8 mouse cellular contexts compared by ENCODE assay signal in the genomic region with DNA sequence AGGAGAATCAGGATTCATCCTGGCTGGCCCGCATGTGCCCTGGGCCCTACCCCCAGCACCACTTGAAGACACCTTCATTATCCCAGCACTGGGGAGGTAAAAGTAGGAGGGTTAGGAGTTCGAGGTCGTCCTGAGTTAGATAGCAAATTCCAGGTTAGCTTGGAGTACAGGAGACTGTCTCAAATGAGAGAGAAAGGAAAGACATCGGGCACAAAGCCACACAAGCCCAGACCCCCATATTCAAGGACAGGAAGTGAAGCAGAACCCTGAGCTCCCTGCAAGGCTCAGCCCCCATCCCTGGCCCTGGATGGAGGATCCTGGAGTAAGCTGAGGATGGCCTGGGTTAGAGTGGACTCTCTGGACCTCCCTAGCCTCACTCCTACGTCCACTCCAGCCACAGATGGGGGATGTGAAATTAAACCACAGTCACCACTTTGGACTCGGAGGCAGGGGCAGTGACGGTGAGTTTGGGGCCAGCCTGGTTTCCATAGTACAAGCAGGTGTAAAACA. TPM values are rescaled to one million over a fixed set of nuclear protein-coding genes. Genes with fewer than 3 reads are reported as not detected.
DNase-seq lines count a peak whose midpoint lies in the region; ATAC-seq and TF ChIP-seq lines count a peak whose summit lies in the region.

No protein-coding gene starts in this region.

- H3K36me3 ChIP-seq in heart, adult 2 months (ENCODE audit: control insufficient read depth, insufficient read depth, low read length) = no peaks in the 10 kb centered on the region
- no peaks in the 10 kb centered on the region for H3K36me3 ChIP-seq in ES-Bruce4 (ENCODE audit: control insufficient read depth, insufficient read depth, low read length, poor library complexity, severe bottlenecking)
- no peaks in the 10 kb centered on the region for H3K36me3 ChIP-seq in heart, embryonic 16.5 days (ENCODE audit: control insufficient read depth, insufficient read depth)
- H3K36me3 ChIP-seq in liver, embryonic 16.5 days (ENCODE audit: control insufficient read depth, insufficient read depth) = no peaks in the 10 kb centered on the region

- H3K4me1 ChIP-seq in heart, adult 2 months (ENCODE audit: control insufficient read depth, insufficient read depth, low read length) = peaks cover 11% of the 10 kb centered on the region
- H3K4me1 ChIP-seq in ES-Bruce4 (ENCODE audit: control insufficient read depth, insufficient read depth, low read length) = peaks cover 3% of the 10 kb centered on the region
- peaks cover 53% of the 10 kb centered on the region for H3K4me1 ChIP-seq in heart, embryonic 16.5 days (ENCODE audit: control insufficient read depth, insufficient read depth, low read length)
- H3K4me1 ChIP-seq in liver, embryonic 16.5 days (ENCODE audit: control insufficient read depth, low read depth, low read length) = peaks cover 50% of the 10 kb centered on the region

- H3K79me2 ChIP-seq in heart, adult 2 months (replicated peaks; ENCODE audit: control insufficient read depth, insufficient read depth, low read length) = no peaks in the 10 kb centered on the region

- TF ChIP-seq EP300 in heart, adult 2 months (IDR thresholded peaks at IDR 0.05; ENCODE audit: insufficient read depth, low read depth, low read length) = no peak
- TF ChIP-seq EP300 in ES-Bruce4 (IDR thresholded peaks at IDR 0.05; ENCODE audit: insufficient read depth, low read depth, low read length) = no peak

- ATAC-seq in heart, embryonic 16.5 days (replicated peaks; ENCODE audit: extremely low read depth, insufficient read depth, low FRiP score) = no peak
- ATAC-seq in liver, embryonic 16.5 days (ENCODE audit: low read depth) = no peak

- H3K27ac ChIP-seq in heart, adult 2 months = peak overlapping the region; percentile 55
- no peak overlapping the region for H3K27ac ChIP-seq in ES-Bruce4 (ENCODE audit: insufficient read depth, low read length)
- H3K27ac ChIP-seq in heart, embryonic 16.5 days (ENCODE audit: low read length) = peak overlapping the region; percentile 43
- H3K27ac ChIP-seq in liver, embryonic 16.5 days (ENCODE audit: low read length) = peak overlapping the region; percentile 10; the same call in 1 of the 2 replicates

- H3K9me3 ChIP-seq in ES-Bruce4 (replicated peaks; ENCODE audit: control insufficient read depth, insufficient read depth, low read length, poor library complexity, severe bottlenecking) = no peaks in the 10 kb centered on the region
- H3K9me3 ChIP-seq in heart, embryonic 16.5 days (replicated peaks; ENCODE audit: control insufficient read depth, low read length) = no peaks in the 10 kb centered on the region
- no peaks in the 10 kb centered on the region for H3K9me3 ChIP-seq in liver, embryonic 16.5 days (replicated peaks; ENCODE audit: control insufficient read depth, low read length)

- TF ChIP-seq CTCF in heart, adult 2 months (IDR thresholded peaks at IDR 0.05) = no peak
- TF ChIP-seq CTCF in ES-Bruce4 (IDR thresholded peaks at IDR 0.05; ENCODE audit: low read depth, low read length) = no peak

- no peak for TF ChIP-seq POLR2A in heart, adult 2 months (IDR thresholded peaks at IDR 0.05; ENCODE audit: insufficient read depth, low read depth, low read length)
- no peak for TF ChIP-seq POLR2A in ES-Bruce4 (IDR thresholded peaks at IDR 0.05; ENCODE audit: insufficient read depth, low read length)

- H3K27me3 ChIP-seq in heart, adult 2 months (ENCODE audit: control insufficient read depth, insufficient read depth, low read length) = no peaks in the 10 kb centered on the region
- H3K27me3 ChIP-seq in ES-Bruce4 (ENCODE audit: control insufficient read depth, insufficient read depth, low read length, poor library complexity, severe bottlenecking) = no peaks in the 10 kb centered on the region
- H3K27me3 ChIP-seq in heart, embryonic 16.5 days (ENCODE audit: control insufficient read depth, insufficient read depth, low read length) = no peaks in the 10 kb centered on the region
- peaks cover 11% of the 10 kb centered on the region for H3K27me3 ChIP-seq in liver, embryonic 16.5 days (ENCODE audit: control insufficient read depth, insufficient read depth, low read depth, low read length)

- intact Hi-C loops in heart, adult 2 months (cut with DNase I) = no loop called here
- intact Hi-C loops in heart, postnatal 36 days (cut with DNase I) = loop anchor here (5.0 kb wide), 3 partner anchors 39 to 99 kb away; a partner anchor contains a TSS

- DNase-seq in heart, adult 2 months = no peak
- no peak for DNase-seq in heart, postnatal 36 days
- DNase-seq in right cerebral cortex, postnatal 4 days = no peak
- no peak for DNase-seq in thymus, postnatal 4 days
- no peak for DNase-seq in layer of hippocampus, postnatal 36 days

- peak overlapping the region; percentile 42 for H3K4me3 ChIP-seq in heart, adult 2 months
- peak overlapping the region; percentile 47 for H3K4me3 ChIP-seq in ES-Bruce4 (ENCODE audit: low read depth, low read length)
- H3K4me3 ChIP-seq in heart, embryonic 16.5 days (ENCODE audit: low read length) = peak overlapping the region; percentile 46
- peak overlapping the region; percentile 48 for H3K4me3 ChIP-seq in liver, embryonic 16.5 days (ENCODE audit: low read depth, low read length)

- 43% methylated on average over 7 of the region's 7 CpGs for WGBS in heart, adult 2 months
- 34% methylated on average over 7 of the region's 7 CpGs for WGBS in heart, embryonic 16.5 days
- WGBS in liver, embryonic 16.5 days (ENCODE audit: insufficient replicate concordance) = 30% methylated on average over 7 of the region's 7 CpGs

- peak overlapping the region; percentile 7 for H3K9ac ChIP-seq in heart, adult 2 months (ENCODE audit: low read depth, low read length)
- no peak overlapping the region for H3K9ac ChIP-seq in ES-Bruce4 (ENCODE audit: low read depth, poor library complexity, severe bottlenecking)
- H3K9ac ChIP-seq in heart, embryonic 16.5 days (ENCODE audit: low read length) = peak overlapping the region; percentile 63
- H3K9ac ChIP-seq in liver, embryonic 16.5 days (ENCODE audit: low read depth, low read length) = peak overlapping the region; percentile 43

- peak overlapping the region; percentile 71 for H3K4me2 ChIP-seq in heart, embryonic 16.5 days (ENCODE audit: low read depth, low read length)
- H3K4me2 ChIP-seq in liver, embryonic 16.5 days (ENCODE audit: low read depth, low read length) = peak overlapping the region; percentile 72

RNA-seq across cellular contexts. Expression of a gene that starts 0.6 kb away (rescaled TPM):
- 1 to 10 TPM; 5.1 to 7.7 TPM for total RNA-seq in heart, adult 2 months (2021)
- 19.0 and 20.1 TPM in 2 replicates for polyA plus RNA-seq in heart, adult 2 months (2012; rRNA removed)
- total RNA-seq in heart, postnatal 36 days (2021) = 1 to 10 TPM; 7.5 to 8.5 TPM
- polyA plus RNA-seq in ES-Bruce4 (2011; ENCODE audit: insufficient read depth, insufficient read length, low read depth, missing spikeins) = 15.0 and 18.5 TPM in 2 replicates
- polyA plus RNA-seq in heart, embryonic 16.5 days (2015; fragmentation: Nextera tagmentation; extraction: Ambion mirVana) = 29.6 and 31.0 TPM in 2 replicates
- polyA plus RNA-seq in liver, embryonic 16.5 days (2015; fragmentation: Nextera tagmentation; extraction: Ambion mirVana) = 3.5 and 4.5 TPM in 2 replicates
- 1 to 10 TPM; 1.3 to 3.0 TPM for total RNA-seq in layer of hippocampus, postnatal 36 days (2021)

RNA-seq across cellular contexts. Expression of a gene that starts 4.6 kb away (rescaled TPM):
- total RNA-seq in heart, adult 2 months (2021) = 1 to 10 TPM; 2.5 to 3.7 TPM
- polyA plus RNA-seq in heart, adult 2 months (2012; rRNA removed) = 1.9 and 2.5 TPM in 2 replicates
- total RNA-seq in heart, postnatal 36 days (2021) = 1 to 10 TPM; 2.6 to 2.7 TPM
- 3.2 and 3.9 TPM in 2 replicates for polyA plus RNA-seq in ES-Bruce4 (2011; ENCODE audit: insufficient read depth, insufficient read length, low read depth, missing spikeins)
- 1.2 TPM in 2 replicates for polyA plus RNA-seq in heart, embryonic 16.5 days (2015; fragmentation: Nextera tagmentation; extraction: Ambion mirVana)
- polyA plus RNA-seq in liver, embryonic 16.5 days (2015; fragmentation: Nextera tagmentation; extraction: Ambion mirVana) = 0.35 and 0.36 TPM in 2 replicates
- 1 to 10 TPM; 3.6 to 3.9 TPM for total RNA-seq in layer of hippocampus, postnatal 36 days (2021)

RNA-seq across cellular contexts. Expression of a gene that starts 26.1 kb away (rescaled TPM):
- total RNA-seq in heart, adult 2 months (2021) = 1 to 10 TPM; 7.0 to 7.9 TPM
- polyA plus RNA-seq in heart, adult 2 months (2012; rRNA removed) = 11.5 and 15.4 TPM in 2 replicates
- total RNA-seq in heart, postnatal 36 days (2021) = 1 to 10 TPM; 6.5 to 7.2 TPM
- polyA plus RNA-seq in ES-Bruce4 (2011; ENCODE audit: insufficient read depth, insufficient read length, low read depth, missing spikeins) = 15.0 and 16.6 TPM in 2 replicates
- 22.9 and 26.0 TPM in 2 replicates for polyA plus RNA-seq in heart, embryonic 16.5 days (2015; fragmentation: Nextera tagmentation; extraction: Ambion mirVana)
- polyA plus RNA-seq in liver, embryonic 16.5 days (2015; fragmentation: Nextera tagmentation; extraction: Ambion mirVana) = 6.9 and 8.1 TPM in 2 replicates
- 10 to 100 TPM; 26.2 to 27.9 TPM for total RNA-seq in layer of hippocampus, postnatal 36 days (2021)

RNA-seq across cellular contexts. Expression of a gene that starts 26.9 kb away (rescaled TPM):
- total RNA-seq in heart, adult 2 months (2021) = 1 to 10 TPM; 7.8 to 7.9 TPM
- 33.7 and 46.5 TPM in 2 replicates for polyA plus RNA-seq in heart, adult 2 months (2012; rRNA removed)
- total RNA-seq in heart, postnatal 36 days (2021) = 10 to 100 TPM in 1 of 2 experiments, 1 to 10 TPM in 1; 8.0 to 11.7 TPM
- 14.2 and 16.1 TPM in 2 replicates for polyA plus RNA-seq in ES-Bruce4 (2011; ENCODE audit: insufficient read depth, insufficient read length, low read depth, missing spikeins)
- polyA plus RNA-seq in heart, embryonic 16.5 days (2015; fragmentation: Nextera tagmentation; extraction: Ambion mirVana) = 14.6 and 14.8 TPM in 2 replicates
- 2.1 and 2.4 TPM in 2 replicates for polyA plus RNA-seq in liver, embryonic 16.5 days (2015; fragmentation: Nextera tagmentation; extraction: Ambion mirVana)
- 10 to 100 TPM; 31.6 to 41.0 TPM for total RNA-seq in layer of hippocampus, postnatal 36 days (2021)

RNA-seq across cellular contexts. Expression of a gene that starts 27.1 kb away (rescaled TPM):
- total RNA-seq in heart, adult 2 months (2021) = 1 to 10 TPM; 6.8 to 7.4 TPM
- polyA plus RNA-seq in heart, adult 2 months (2012; rRNA removed) = 40.9 and 43.8 TPM in 2 replicates
- 10 to 100 TPM in 1 of 2 experiments, 1 to 10 TPM in 1; 7.5 to 11.5 TPM for total RNA-seq in heart, postnatal 36 days (2021)
- polyA plus RNA-seq in ES-Bruce4 (2011; ENCODE audit: insufficient read depth, insufficient read length, low read depth, missing spikeins) = 3.1 and 3.8 TPM in 2 replicates
- 19.5 and 24.5 TPM in 2 replicates for polyA plus RNA-seq in heart, embryonic 16.5 days (2015; fragmentation: Nextera tagmentation; extraction: Ambion mirVana)
- polyA plus RNA-seq in liver, embryonic 16.5 days (2015; fragmentation: Nextera tagmentation; extraction: Ambion mirVana) = 1.8 and 2.7 TPM in 2 replicates
- 10 to 100 TPM; 33.2 to 33.9 TPM for total RNA-seq in layer of hippocampus, postnatal 36 days (2021)
